Mouse (Mus musculus) myocyte (in vitro differentiated cells): Measurements from ENCODE around the gene Pde4d.
"Not testable (repeated sequence)": the region's sequence is repeated elsewhere in the genome, so short reads cannot be mapped to it uniquely, and the experiment has no call there.

Experiments
- CEBPB ChIP-seq: IDR thresholded peaks from 2 replicates; pipeline ENCODE4 v1.6.1; 2011; ENCODE audit warnings: mild to moderate bottlenecking, moderate library complexity; ENCODE audit not compliant: poor library complexity, insufficient read depth, severe bottlenecking
- E2F4 ChIP-seq: IDR thresholded peaks from one replicate; pipeline ENCODE4 v1.6.1; 2011; ENCODE audit warnings: mild to moderate bottlenecking, control low read depth, moderate library complexity; ENCODE audit not compliant: insufficient read depth
- MAX ChIP-seq: IDR thresholded peaks from one replicate; pipeline ENCODE4 v1.6.1; 2011; ENCODE audit warnings: low read depth, mild to moderate bottlenecking, control low read depth
- MYOD1 ChIP-seq, 3 experiments: IDR thresholded peaks; one replicate each; pipeline ENCODE4 v1.6.1; 2011; ENCODE audit warnings: control low read depth in 2 of 3, low read depth in 2 of 3, mild to moderate bottlenecking in 2 of 3, moderate library complexity in 1 of 3; ENCODE audit not compliant: insufficient read length in 2 of 3, control insufficient read depth in 1 of 3
- MYOG ChIP-seq, 3 experiments: IDR thresholded peaks; one replicate each; pipeline ENCODE4 v1.6.1; 2011; ENCODE audit warnings: control low read depth in 2 of 3, low read depth in 2 of 3, mild to moderate bottlenecking in 2 of 3; ENCODE audit not compliant: insufficient read length in 2 of 3, control insufficient read depth in 1 of 3, insufficient read depth in 1 of 3
- POLR2A ChIP-seq: IDR thresholded peaks from one replicate; pipeline ENCODE4 v1.6.1; 2011; ENCODE audit warnings: low read depth, mild to moderate bottlenecking, control low read depth, moderate library complexity; ENCODE audit not compliant: insufficient read length
- POLR2AphosphoS2 ChIP-seq: IDR thresholded peaks from one replicate; pipeline ENCODE4 v1.6.1; 2011; ENCODE audit warnings: low read depth, control low read depth; ENCODE audit not compliant: insufficient read length
- SRF ChIP-seq: IDR thresholded peaks from one replicate; pipeline ENCODE4 v1.6.1; 2011; ENCODE audit warnings: low read depth; ENCODE audit not compliant: control insufficient read depth, insufficient read length
- TCF12 ChIP-seq: IDR thresholded peaks from one replicate; pipeline ENCODE4 v1.6.1; 2011; ENCODE audit warnings: mild to moderate bottlenecking, control low read depth; ENCODE audit not compliant: poor library complexity, insufficient read depth, severe bottlenecking
- TCF3 ChIP-seq: IDR thresholded peaks from one replicate; pipeline ENCODE4 v1.6.1; 2011; ENCODE audit warnings: low read depth, control low read depth; ENCODE audit not compliant: insufficient read length
- USF1 ChIP-seq: IDR thresholded peaks from one replicate; pipeline ENCODE4 v1.6.1; 2011; ENCODE audit warnings: low read depth, mild to moderate bottlenecking, control low read depth, moderate library complexity

GRCm38 (mm10) chr13:108797620-108798019 lies 347.9 kb downstream of the Pde4d start:
- TF ChIP-seq POLR2A; MAX; SRF; MYOG (IDR thresholded peaks at IDR 0.05; ENCODE audit: control insufficient read depth in 1 of 3, insufficient read depth in 1 of 3, insufficient read length in 2 of 3, low read depth in 2 of 3); TCF12; USF1; TCF3; E2F4; CEBPB; POLR2AphosphoS2; MYOD1 (IDR thresholded peaks at IDR 0.05; ENCODE audit: control insufficient read depth in 1 of 3, insufficient read length in 2 of 3, low read depth in 2 of 3): not testable (repeated sequence)
